Mouse (Mus musculus): ENCODE measurements around the gene Vmn1r236.

Vmn1r236 gene

GRCm38 (mm10) chr17:21282642-21283041 is at the start of gene Vmn1r236:
Gene Vmn1r236 (plus strand): TSS chr17:21282942.
- no peak for DNase-seq (ENCODE audit: low spot score in 2 of 2)

GRCm38 (mm10) chr17:21256111-21256510 is 26.6 kb upstream of the Vmn1r236 start, which contains the start of gene Vmn1r235:
Gene Vmn1r235 (plus strand): TSS chr17:21256411.
- DNase-seq (ENCODE audit: low spot score in 2 of 2): no peak

DNA sequence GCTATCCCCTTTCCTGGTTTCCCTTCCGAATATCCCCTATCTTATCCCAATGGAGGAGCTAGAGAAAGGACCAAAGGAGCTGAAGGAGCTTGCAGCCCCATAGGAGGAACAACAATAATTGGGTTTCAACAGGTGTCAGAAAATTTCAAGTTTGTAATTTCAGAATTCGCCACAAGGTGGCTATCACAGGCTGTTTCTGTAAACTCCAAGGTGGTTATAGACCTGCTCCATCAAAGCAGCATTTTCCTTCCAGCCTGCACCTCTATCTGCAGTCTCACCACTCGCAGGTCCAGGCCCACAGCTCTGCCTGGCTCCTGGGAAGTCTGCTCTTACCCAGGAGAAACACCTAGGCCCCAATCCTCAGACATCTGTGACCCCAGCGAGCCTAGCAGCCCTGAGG is 10.6 kb upstream of the Vmn1r236 start:
- peak; percentile 8 to 21 for DNase-seq (ENCODE audit: low spot score in 2 of 2)

DNA sequence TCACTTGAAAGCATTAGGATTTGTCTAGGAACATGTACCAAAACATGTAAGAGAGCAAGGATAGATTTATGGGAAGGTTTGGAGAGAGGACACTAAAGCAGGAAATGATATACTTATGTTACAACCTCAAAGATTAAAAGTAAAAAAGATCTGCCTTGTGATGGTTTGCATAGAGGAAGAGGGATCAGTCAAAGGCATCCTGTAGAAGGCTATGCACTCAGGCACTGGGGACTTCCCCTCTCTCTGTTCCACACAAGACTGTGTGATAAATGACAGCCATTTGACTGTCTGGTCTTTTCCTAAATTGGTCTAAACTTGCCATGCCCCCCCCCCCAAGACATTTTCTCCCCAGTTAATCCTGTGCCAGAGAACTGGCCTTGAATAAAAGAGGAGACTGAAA is 1.7 kb downstream of the Vmn1r236 start:
- no peak for DNase-seq (ENCODE audit: low spot score in 2 of 2)

DNA sequence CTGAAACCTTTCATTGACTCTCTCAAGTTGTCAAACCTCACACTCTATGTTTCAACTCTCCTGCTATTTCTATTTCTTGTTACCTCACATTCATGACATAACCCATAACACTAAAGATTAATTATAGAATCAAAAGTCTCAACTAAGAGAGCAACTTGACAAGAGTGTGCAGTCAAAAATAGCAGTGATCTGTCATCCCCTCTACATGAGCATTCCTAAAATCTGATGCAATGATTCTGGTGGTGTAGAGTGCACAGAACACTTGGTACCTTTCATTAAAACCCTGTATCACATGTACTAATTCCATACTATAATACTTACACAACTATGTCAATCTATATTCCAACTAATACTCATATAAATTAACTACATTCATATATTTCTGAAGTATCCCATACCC is 7.0 kb downstream of the Vmn1r236 start:
- no peak for DNase-seq (ENCODE audit: low spot score in 2 of 2)

DNA sequence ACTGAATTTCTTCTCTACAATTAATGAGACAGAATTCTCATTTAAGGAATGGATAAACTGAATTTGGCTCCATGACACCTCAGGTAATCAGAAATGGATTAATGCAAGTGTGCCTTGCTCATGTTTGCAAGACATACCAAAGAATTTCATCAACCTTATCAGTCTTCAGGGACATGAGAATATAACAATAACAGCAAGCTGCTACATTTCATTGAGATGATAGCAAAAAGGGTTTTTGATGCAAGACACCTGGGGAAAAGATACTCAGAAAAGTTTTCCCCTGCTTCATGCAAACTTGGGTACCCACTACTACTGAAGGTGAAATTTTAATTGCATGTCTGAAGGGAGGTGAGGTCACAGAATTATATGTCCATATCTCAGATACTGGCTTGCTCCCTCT is 28.8 kb downstream of the Vmn1r236 start, which contains the start of gene Vmn1r237:
TSS of gene Vmn1r237 (plus strand) at position 301 of the 400 bp plus-strand sequence.
- DNase-seq (ENCODE audit: low spot score in 2 of 2): no peak
